Mouse (Mus musculus) ovary, adult 2 months (tissue): ENCODE results near the gene Esam. TPM values are rescaled to one million over a fixed set of nuclear protein-coding genes. Genes with fewer than 3 reads are reported as not detected.

Source experiments
- polyA plus RNA-seq: library from polyadenylated mRNA; depleted of rRNA; stranded (reverse); fragments of >200 nt; gene quantifications from 2 replicates; pipeline ENCODE4 v1.2.3, GENCODE M21; 2012; rRNA removed

Esam gene
- 52.3 and 56.8 TPM in 2 replicates for polyA plus RNA-seq

GRCm38 (mm10) chr9:37527396-37528224 is at the start of gene Esam:
Gene Esam, plus strand, starts transcription at chr9:37528078.

GRCm38 (mm10) chr9:37488611-37489396 is 39.1 kb upstream of the Esam start, which contains the start of gene Msantd2:
Gene Msantd2, plus strand, starts transcription at chr9:37489319.

GRCm38 (mm10) chr9:37539170-37540025 is 11.5 kb downstream of the Esam start, which contains the start of gene Vsig2:
Gene Vsig2, plus strand, starts transcription at chr9:37539255.

GRCm38 (mm10) chr9:37552536-37553293 is 24.8 kb downstream of the Esam start, which contains the start of gene Nrgn:
Gene Nrgn, minus strand, starts transcription at chr9:37552904.

GRCm38 (mm10) chr9:37554838-37555748 is 27.2 kb downstream of the Esam start, which contains the start of gene Siae:
Gene Siae, plus strand, starts transcription at chr9:37555698.

Other genes with a start within 250 kb of the Esam start
- 2.8 and 3.0 TPM in 2 replicates for gene Ccdc15, start 179.6 kb upstream of the Esam start, polyA plus RNA-seq
- 1.5 and 1.7 TPM in 2 replicates for gene Hepacam, start 160.7 kb upstream of the Esam start, polyA plus RNA-seq
- gene Robo4, start 126.2 kb upstream of the Esam start, polyA plus RNA-seq = 25.9 and 28.8 TPM in 2 replicates
- gene Robo3, start 94.8 kb upstream of the Esam start, polyA plus RNA-seq = 1.1 and 2.7 TPM in 2 replicates
- 37.7 and 63.0 TPM in 2 replicates for gene Msantd2, start 38.8 kb upstream of the Esam start, polyA plus RNA-seq
- 7.2 and 10.3 TPM in 2 replicates for gene Vsig2, start 11.2 kb downstream of the Esam start, polyA plus RNA-seq
- gene Nrgn, start 24.8 kb downstream of the Esam start, polyA plus RNA-seq = 9.3 and 12.9 TPM in 2 replicates
- gene Siae, start 27.6 kb downstream of the Esam start, polyA plus RNA-seq = 7.4 and 10.4 TPM in 2 replicates
- 1.5 and 1.6 TPM in 2 replicates for gene Spa17, start 85.6 kb downstream of the Esam start, polyA plus RNA-seq
- 45.1 and 55.5 TPM in 2 replicates for gene Tbrg1, start 129.2 kb downstream of the Esam start, polyA plus RNA-seq
- 0.13 and 0.24 TPM in 2 replicates for gene Panx3, start 141.2 kb downstream of the Esam start, polyA plus RNA-seq
- gene Olfr160, start 188.2 kb downstream of the Esam start, polyA plus RNA-seq = not detected in 2 replicates
- gene Olfr874, start 217.0 kb downstream of the Esam start, polyA plus RNA-seq = 0.18 TPM in 1 of 2 replicates, not detected in the other
- gene Olfr875, start 243.8 kb downstream of the Esam start, polyA plus RNA-seq = 0.33 and 0.42 TPM in 2 replicates